Mouse (Mus musculus) heart, adult 2 months (tissue): ENCODE measurements around the gene Calm4.

ENCODE experiments used
- CTCF ChIP-seq: fragments of 200-600 bp; IDR thresholded peaks from 2 replicates; pipeline ENCODE4 v1.8.1; 2022; ENCODE audit warnings: antibody characterized with exemption, mild to moderate bottlenecking, moderate library complexity
- POLR2A ChIP-seq: fragments of 200-500 bp; IDR thresholded peaks from 2 replicates; pipeline ENCODE4 v1.6.1; 2011; ENCODE audit warnings: mild to moderate bottlenecking, low read depth, low read length, control low read depth; ENCODE audit not compliant: insufficient read depth

GRCm38 (mm10) chr13:3805638-3806037 lies 31.9 kb upstream of the Calm4 start:
- TF ChIP-seq POLR2A, result no peak
- TF ChIP-seq CTCF, result no peak
